Mouse (Mus musculus) brain, embryonic 14.5 days (tissue): ENCODE results near the gene Crat.

Source experiments
- CTCF ChIP-seq: fragments of 200-500 bp; IDR thresholded peaks from 2 replicates; pipeline ENCODE4 v1.5.1; 2012; ENCODE audit warnings: inconsistent platforms, mild to moderate bottlenecking, moderate library complexity, borderline replicate concordance; ENCODE audit not compliant: insufficient read depth, insufficient read length; ENCODE audit errors: extremely low read depth
- POLR2A ChIP-seq: fragments of 200-500 bp; IDR thresholded peaks from 2 replicates; pipeline ENCODE4 v1.6.1; 2012; ENCODE audit warnings: mild to moderate bottlenecking, inconsistent platforms, borderline replicate concordance; ENCODE audit not compliant: poor library complexity, insufficient read depth, insufficient read length, severe bottlenecking; ENCODE audit errors: extremely low read depth

DNA sequence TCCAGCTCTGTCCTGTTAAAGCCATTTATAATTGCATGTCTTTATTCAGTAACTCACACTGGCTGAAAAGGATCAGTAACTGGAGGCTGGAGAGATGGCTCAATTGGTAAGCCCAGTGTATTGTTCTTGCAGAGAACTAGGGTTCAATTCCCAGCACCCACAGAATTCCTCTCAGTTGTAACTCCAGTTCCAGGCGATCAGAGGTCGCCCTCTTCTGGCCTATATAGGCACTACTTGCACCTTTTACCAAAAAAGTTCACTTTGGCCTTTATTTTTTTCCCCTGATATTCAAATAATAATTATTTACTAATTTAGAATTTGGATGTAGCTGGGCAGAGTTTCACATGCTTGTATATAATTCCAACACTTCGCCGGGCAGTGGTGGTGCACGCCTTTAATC lies 52.7 kb downstream of the Crat start:
- peak; percentile 26; the same call in 1 of the 2 replicates for TF ChIP-seq CTCF
- no peak for TF ChIP-seq POLR2A
